Mouse (Mus musculus) C2C12 (cell line): ENCODE results near the gene Gnpat.

Experiments
- CEBPB ChIP-seq: IDR thresholded peaks from one replicate; pipeline ENCODE4 v1.6.1; 2011; ENCODE audit warnings: low read depth, mild to moderate bottlenecking, control low read depth, moderate library complexity
- CTCF ChIP-seq: IDR thresholded peaks from one replicate; pipeline ENCODE4 v1.5.1; 2011; ENCODE audit not compliant: control insufficient read depth, insufficient read depth, insufficient read length
- FOSL1 ChIP-seq: IDR thresholded peaks from one replicate; pipeline ENCODE4 v1.8.0; 2011; ENCODE audit warnings: mild to moderate bottlenecking, low read length; ENCODE audit not compliant: poor library complexity, insufficient read depth, severe bottlenecking
- MAX ChIP-seq: IDR thresholded peaks from one replicate; pipeline ENCODE4 v1.6.1; 2011; ENCODE audit warnings: mild to moderate bottlenecking, control low read depth
- MYOD1 ChIP-seq: IDR thresholded peaks from one replicate; pipeline ENCODE4 v1.6.1; 2011; ENCODE audit warnings: low read depth; ENCODE audit not compliant: control insufficient read depth, insufficient read length
- MYOG ChIP-seq: IDR thresholded peaks from one replicate; pipeline ENCODE4 v1.6.1; 2011; ENCODE audit not compliant: control insufficient read depth, insufficient read length; ENCODE audit errors: extremely low read depth
- USF1 ChIP-seq: IDR thresholded peaks from one replicate; pipeline ENCODE4 v1.6.1; 2011; ENCODE audit warnings: low read depth, mild to moderate bottlenecking, control low read depth, moderate library complexity

DNA sequence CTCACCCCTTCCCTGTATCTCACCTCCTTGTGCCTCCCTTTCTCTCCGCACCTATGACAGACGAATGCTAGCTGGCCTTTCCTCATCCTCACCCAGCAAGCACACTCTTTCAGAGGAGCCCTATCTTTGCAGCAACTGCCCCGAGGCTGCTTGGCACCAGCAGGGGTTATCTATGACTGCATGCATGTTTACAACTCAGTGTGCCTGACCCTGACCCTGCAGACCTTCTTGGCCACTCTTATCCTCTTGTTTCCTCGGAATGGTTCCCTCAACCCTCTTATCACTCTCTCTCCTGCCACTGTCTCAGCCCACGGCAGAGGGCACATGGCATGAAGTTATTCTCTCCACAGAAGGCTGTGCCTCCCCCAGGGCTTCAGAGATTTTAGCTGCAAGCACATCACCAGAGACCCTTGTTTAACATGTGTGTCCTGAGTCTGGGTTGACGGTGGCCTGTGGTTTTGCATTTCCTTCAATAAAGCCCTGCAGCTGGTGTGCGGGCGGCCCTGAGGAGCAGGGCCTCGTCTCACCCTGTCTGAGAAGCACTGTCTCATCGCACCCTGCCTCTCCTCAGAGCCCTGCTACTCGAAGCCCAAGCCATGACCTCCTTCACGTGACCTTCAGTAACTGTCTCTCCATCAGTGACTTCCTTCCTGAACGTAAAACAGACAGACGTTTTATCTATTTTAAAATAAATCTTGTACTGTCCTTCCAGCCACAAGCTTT is 62.9 kb downstream of the Gnpat start:
- peak; percentile 87 for TF ChIP-seq USF1
- no peak for TF ChIP-seq CTCF
- peak; percentile 48 for TF ChIP-seq MAX
- TF ChIP-seq MYOD1, result peak; percentile 87
- TF ChIP-seq CEBPB, result no peak
- no peak for TF ChIP-seq MYOG
- TF ChIP-seq FOSL1, result no peak
